Mouse (Mus musculus) liver, adult 2 months (tissue): ENCODE data around the gene Gfi1.

Experiments
- CTCF ChIP-seq: fragments of 200-500 bp; IDR thresholded peaks from 2 replicates; pipeline ENCODE4 v1.5.1; 2011; ENCODE audit warnings: low read depth, low read length, control low read depth
- POLR2A ChIP-seq: fragments of 200-500 bp; IDR thresholded peaks from 2 replicates; pipeline ENCODE4 v1.6.1; 2011; ENCODE audit warnings: low read length, control low read depth; ENCODE audit not compliant: insufficient read depth; ENCODE audit errors: extremely low read depth

DNA sequence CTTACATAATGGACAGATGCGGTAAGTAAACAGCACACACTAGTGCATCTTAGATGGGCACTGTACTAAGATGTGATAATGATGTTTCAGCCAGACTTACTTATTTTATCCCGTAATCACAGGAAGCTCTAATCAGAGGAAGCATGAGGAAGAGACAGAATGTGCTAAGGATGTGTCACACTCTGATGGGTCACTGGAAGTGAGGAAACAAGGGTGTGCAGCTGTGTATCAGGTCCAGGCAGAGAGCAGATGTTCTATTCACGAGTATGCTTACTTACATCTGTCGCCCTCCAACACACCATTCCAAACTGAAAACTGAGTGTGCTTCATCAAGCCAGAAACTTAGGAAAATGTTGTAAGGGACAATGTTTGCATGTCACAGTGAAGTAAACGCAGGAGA lies 46.2 kb upstream of the Gfi1 start:
- TF ChIP-seq POLR2A (no peak), CTCF (no peak)
